In the genomic region with DNA sequence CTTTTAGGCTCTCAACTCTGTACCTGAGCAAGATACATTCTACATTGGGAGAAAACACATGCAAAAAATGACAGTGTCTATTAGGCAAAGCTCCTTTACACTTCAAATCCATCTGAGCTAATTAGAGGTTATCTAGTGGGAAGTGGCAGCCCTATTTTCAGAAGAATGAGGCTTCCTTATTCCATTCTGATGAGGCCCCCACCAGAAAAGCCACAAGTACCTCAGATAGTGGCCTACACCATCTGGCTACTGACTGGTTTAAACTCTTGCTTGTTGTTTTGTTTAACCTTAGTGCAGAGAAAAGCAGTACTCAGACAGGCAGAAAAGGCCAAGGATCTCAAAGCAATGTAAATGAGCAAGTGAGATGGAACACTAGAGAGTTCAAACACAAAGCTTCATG, we compare ENCODE assay signal across 28 mouse cellular contexts.
DNase-seq lines count a peak whose midpoint lies in the region; ATAC-seq and TF ChIP-seq lines count a peak whose summit lies in the region.
"Had no signal": no experiment of that assay in that cellular context is flagged by ENCODE, and none has a peak within 500 bp of the region (broad histone marks: within the 10 kb centered on the region; RNA-seq: fewer than 3 reads in every experiment).

No protein-coding gene starts in this region.

- peak; percentile 25 for DNase-seq in retina, postnatal 1 day
- DNase-seq in retina, embryonic 14.5 days (ENCODE audit: low spot score), result no peak
- DNase-seq in MEL (ENCODE audit: low read depth, low spot score), result peak; percentile 91
- DNase-seq in lung, postnatal 36 days, result no peak
- DNase-seq in layer of hippocampus, adult 18-20 months (ENCODE audit: low spot score in 2 of 2), result no peak
- DNase-seq: adrenal gland, postnatal 10 days; adrenal gland, postnatal 36 days; cerebellum, adult 11-12 months; cerebellum, adult 8-10 months; cerebellum, postnatal 10 days; cerebellum, postnatal 36 days; forebrain, postnatal 0 days; gastrocnemius, adult 2 months; gastrocnemius, postnatal 14 days; heart, adult 11 months; heart, postnatal 10 days; heart, postnatal 36 days had no signal

- no peaks in the 10 kb centered on the region for H3K9me3 ChIP-seq in MEL (replicated peaks; ENCODE audit: insufficient read depth, low read length)
- H3K9me3 ChIP-seq: embryonic facial prominence, embryonic 12.5 days; embryonic facial prominence, embryonic 15.5 days; heart, embryonic 12.5 days; heart, embryonic 15.5 days; hindbrain, embryonic 10.5 days; hindbrain, embryonic 13.5 days; intestine, embryonic 15.5 days had no signal

- peaks cover 29 to 47% of the 10 kb centered on the region in 2 experiments for H3K4me1 ChIP-seq in MEL (ENCODE audit: control insufficient read depth in 1 of 2, insufficient read depth in 2 of 2, low read length in 2 of 2)
- H3K4me1 ChIP-seq: embryonic facial prominence, embryonic 12.5 days; embryonic facial prominence, embryonic 15.5 days; heart, embryonic 15.5 days; hindbrain, embryonic 10.5 days; hindbrain, embryonic 13.5 days; intestine, embryonic 15.5 days had no signal

- peak; percentile 74 for ATAC-seq in common myeloid progenitor, adult 5-6 weeks (replicated peaks; ENCODE audit: low read depth, poor library complexity, severe bottlenecking)
- ATAC-seq: forebrain, embryonic 14.5 days; forebrain, postnatal 0 days; hindbrain, embryonic 16.5 days; intestine, embryonic 15.5 days; Patski had no signal

- no peak for TF ChIP-seq POLR2A in MEL (IDR thresholded peaks at IDR 0.05; ENCODE audit: control insufficient read depth in 1 of 2, insufficient read depth in 1 of 2, low read depth in 1 of 2, low read length in 2 of 2, poor library complexity in 1 of 2)

- H3K9ac ChIP-seq in MEL (ENCODE audit: control insufficient read depth, low read depth, low read length, poor library complexity, severe bottlenecking), result no peak overlapping the region
- H3K9ac ChIP-seq: embryonic facial prominence, embryonic 12.5 days; embryonic facial prominence, embryonic 15.5 days; forebrain, postnatal 0 days; heart, embryonic 12.5 days; heart, embryonic 15.5 days; hindbrain, embryonic 13.5 days; intestine, embryonic 15.5 days had no signal

- TF ChIP-seq RAD21 in MEL (IDR thresholded peaks at IDR 0.05; ENCODE audit: low read depth, low read length), result no peak

- no peaks in the 10 kb centered on the region for H3K27me3 ChIP-seq in MEL (ENCODE audit: control insufficient read depth in 1 of 2, insufficient read depth in 2 of 2, low read length in 2 of 2)
- H3K27me3 ChIP-seq: embryonic facial prominence, embryonic 12.5 days; embryonic facial prominence, embryonic 15.5 days; heart, embryonic 12.5 days; heart, embryonic 15.5 days; hindbrain, embryonic 13.5 days; intestine, embryonic 15.5 days; Patski had no signal

- peak; percentile 86 to 91 for TF ChIP-seq EP300 in MEL (IDR thresholded peaks at IDR 0.05; ENCODE audit: low read depth in 1 of 2, low read length in 2 of 2)

- H3K79me2 ChIP-seq in MEL (ENCODE audit: control insufficient read depth, insufficient read depth, low read length, poor library complexity), result no peaks in the 10 kb centered on the region

- TF ChIP-seq CTCF in MEL (IDR thresholded peaks at IDR 0.05 in 2 of 3, conservative IDR thresholded peaks at IDR 0.05 in 1 of 3; ENCODE audit: control insufficient read depth in 1 of 3, insufficient read depth in 1 of 3, low read depth in 2 of 3, low read length in 3 of 3, poor library complexity in 1 of 3, severe bottlenecking in 1 of 3), result no peak

- peaks cover 2 to 48% of the 10 kb centered on the region in 2 experiments; a peak in 2 of 4 replicates for H3K36me3 ChIP-seq in MEL (ENCODE audit: control insufficient read depth in 1 of 2, insufficient read depth in 2 of 2, low read length in 2 of 2)
- H3K36me3 ChIP-seq: embryonic facial prominence, embryonic 12.5 days; heart, embryonic 15.5 days; intestine, embryonic 15.5 days had no signal

- H3K4me3 ChIP-seq in MEL (ENCODE audit: control insufficient read depth in 1 of 2, insufficient read depth in 1 of 2, low read depth in 2 of 2, low read length in 2 of 2), result no peak overlapping the region
- H3K4me3 ChIP-seq: embryonic facial prominence, embryonic 12.5 days; embryonic facial prominence, embryonic 15.5 days; gastrocnemius, adult 2 months; heart, embryonic 12.5 days; heart, embryonic 15.5 days; hindbrain, embryonic 10.5 days; hindbrain, embryonic 13.5 days; intestine, embryonic 15.5 days had no signal

- H3K27ac ChIP-seq in MEL (ENCODE audit: control insufficient read depth, low read depth, low read length), result peak overlapping the region; percentile 37
- H3K27ac ChIP-seq: embryonic facial prominence, embryonic 12.5 days; embryonic facial prominence, embryonic 15.5 days; gastrocnemius, adult 2 months; heart, embryonic 15.5 days; hindbrain, embryonic 10.5 days; hindbrain, embryonic 13.5 days; intestine, embryonic 15.5 days had no signal

TF ChIP-seq in MEL, 35 proteins besides CTCF, POLR2A, EP300 and RAD21:
- TF ChIP-seq MXI1 (IDR thresholded peaks at IDR 0.05; ENCODE audit: low read depth, low read length) (peak; percentile 68; the same call in 1 of the 2 replicates), ZMIZ1 (IDR thresholded peaks at IDR 0.05; ENCODE audit: low read depth, low read length) (no peak), TAL1 (IDR thresholded peaks at IDR 0.05; ENCODE audit: low read length) (peak; percentile 29), E2F4 (IDR thresholded peaks at IDR 0.05; ENCODE audit: borderline replicate concordance, low read depth, low read length) (no peak), GABPA (IDR thresholded peaks at IDR 0.05; ENCODE audit: low read depth, low read length) (no peak), NELFE (IDR thresholded peaks at IDR 0.05; ENCODE audit: low read depth, low read length) (no peak), TCF12 (IDR thresholded peaks at IDR 0.05; ENCODE audit: low read depth, low read length) (peak; percentile 82), POLR2AphosphoS2 (IDR thresholded peaks at IDR 0.05; ENCODE audit: low read length) (no peak), ZNF384 (IDR thresholded peaks at IDR 0.05; ENCODE audit: low read depth, low read length) (0 out of 2 replicates have a peak, but pooled peaks have one; percentile 13), CHD2 (IDR thresholded peaks at IDR 0.05; ENCODE audit: low read length) (no peak; the same call in 1 of the 2 replicates), MYC (IDR thresholded peaks at IDR 0.05; ENCODE audit: low read depth, low read length) (no peak), CHD1 (IDR thresholded peaks at IDR 0.05; ENCODE audit: low read depth, low read length) (no peak; the same call in 1 of the 2 replicates), NRF1 (IDR thresholded peaks at IDR 0.05; ENCODE audit: insufficient read depth, low read depth, low read length, poor library complexity, severe bottlenecking) (no peak), GATA1 (IDR thresholded peaks at IDR 0.05; ENCODE audit: low read depth, low read length) (peak; percentile 82), USF1 (IDR thresholded peaks at IDR 0.05; ENCODE audit: low read depth, low read length) (no peak), MYB (IDR thresholded peaks at IDR 0.05; ENCODE audit: low read depth, low read length) (0 out of 2 replicates have a peak, but pooled peaks have one; percentile 22), POLR2AphosphoS5 (IDR thresholded peaks at IDR 0.05; ENCODE audit: borderline replicate concordance, low read depth, low read length) (no peak), RCOR1 (IDR thresholded peaks at IDR 0.05; ENCODE audit: low read depth, low read length) (peak; percentile 83), SMC3 (IDR thresholded peaks at IDR 0.05; ENCODE audit: low read depth, low read length) (no peak; the same call in 1 of the 2 replicates), UBTF (IDR thresholded peaks at IDR 0.05; ENCODE audit: borderline replicate concordance, insufficient read depth, low read depth, low read length) (no peak), MAFK (IDR thresholded peaks at IDR 0.05; ENCODE audit: borderline replicate concordance, low read depth, low read length) (peak; percentile 65; the same call in 1 of the 2 replicates), MAX (IDR thresholded peaks at IDR 0.05; ENCODE audit: low read length) (no peak), SIN3A (IDR thresholded peaks at IDR 0.05; ENCODE audit: low read length) (peak; percentile 81), MEF2A (IDR thresholded peaks at IDR 0.05; ENCODE audit: extremely low read depth, insufficient replicate concordance, low read depth, low read length, poor library complexity, severe bottlenecking) (peak; percentile 83; the same call in 1 of the 2 replicates), ETS1 (IDR thresholded peaks at IDR 0.05; ENCODE audit: low read depth, low read length) (peak; percentile 86), HCFC1 (IDR thresholded peaks at IDR 0.05; ENCODE audit: low read depth, low read length) (no peak), ZKSCAN1 (IDR thresholded peaks at IDR 0.05; ENCODE audit: low read depth, low read length) (no peak), ZC3H11A (IDR thresholded peaks at IDR 0.05; ENCODE audit: low read depth, low read length) (no peak), JUND (IDR thresholded peaks at IDR 0.05; ENCODE audit: low read depth, low read length) (no peak), USF2 (IDR thresholded peaks at IDR 0.05; ENCODE audit: borderline replicate concordance in 1 of 2, insufficient read depth in 1 of 2, low read depth in 1 of 2, low read length in 2 of 2) (no peak), ELF1 (IDR thresholded peaks at IDR 0.05; ENCODE audit: low read depth, low read length) (peak; percentile 72), MAZ (IDR thresholded peaks at IDR 0.05; ENCODE audit: low read depth, low read length) (peak; percentile 82), BHLHE40 (IDR thresholded peaks at IDR 0.05; ENCODE audit: borderline replicate concordance, low read depth, low read length) (no peak), TBP (IDR thresholded peaks at IDR 0.05; ENCODE audit: low read depth, low read length) (peak; percentile 44; the same call in 1 of the 2 replicates), KAT2A (conservative IDR thresholded peaks at IDR 0.05; ENCODE audit: low read depth, low read length) (no peak; the same call in 1 of the 2 replicates)

Comparison
In these comparisons a context has a peak if more than half of its experiments do, and no peak if none do; other contexts are left out.
1. DNase-seq: peak in retina, postnatal 1 day (single experiment) and MEL (single experiment); none in retina, embryonic 14.5 days (single experiment), lung, postnatal 36 days (single experiment) and layer of hippocampus, adult 18-20 months (0 of 2).